In the genomic region with DNA sequence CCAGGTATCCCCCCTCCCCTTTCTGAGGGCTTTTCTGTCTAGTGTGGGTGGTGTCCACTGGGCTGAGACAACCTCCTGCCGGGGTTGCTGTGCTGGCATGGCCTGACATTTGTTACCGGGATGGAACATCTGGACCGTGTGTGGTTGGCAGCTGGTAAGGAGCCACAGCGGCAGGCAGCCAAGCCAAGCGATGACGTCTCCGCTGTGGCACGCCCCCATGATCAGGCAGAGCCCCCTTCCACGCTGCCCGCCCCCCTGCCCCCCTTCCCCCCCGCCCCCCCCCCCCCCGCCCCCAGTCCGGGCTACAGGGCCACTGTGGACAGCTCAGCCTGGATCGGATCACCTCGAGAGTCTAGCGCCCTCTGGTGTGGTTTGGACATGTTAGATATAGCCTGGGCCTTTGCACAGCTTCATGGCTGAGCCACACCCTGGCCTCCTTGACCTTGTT, we compare ENCODE assay signal across 8 mouse cellular contexts. TPM values are rescaled to one million over a fixed set of nuclear protein-coding genes. Genes with fewer than 3 reads are reported as not detected.
DNase-seq lines count a peak whose midpoint lies in the region; ATAC-seq and TF ChIP-seq lines count a peak whose summit lies in the region.

No protein-coding gene starts in this region.

- TF ChIP-seq CTCF in heart, adult 2 months (IDR thresholded peaks at IDR 0.05), result peak; percentile 52
- TF ChIP-seq CTCF in E14TG2a.4 (conservative IDR thresholded peaks at IDR 0.05; ENCODE audit: low read length), result no peak; the same call in 1 of the 2 replicates
- 0 out of 2 replicates have a peak, but pooled peaks have one; percentile 40 for TF ChIP-seq CTCF in embryonic fibroblast, embryonic 13.5 days (IDR thresholded peaks at IDR 0.05; ENCODE audit: borderline replicate concordance, insufficient read depth, low read length)
- TF ChIP-seq CTCF in stomach, postnatal 0 days (IDR thresholded peaks at IDR 0.05; ENCODE audit: low read depth), result peak; percentile 63

- H3K4me2 ChIP-seq in intestine, embryonic 14.5 days (ENCODE audit: low read length), result no peak overlapping the region
- no peak overlapping the region for H3K4me2 ChIP-seq in stomach, postnatal 0 days (replicated peaks; ENCODE audit: low read depth)

- no peaks in the 10 kb centered on the region for H3K27me3 ChIP-seq in heart, adult 2 months (ENCODE audit: control insufficient read depth, insufficient read depth, low read length)
- peaks cover 60% of the 10 kb centered on the region for H3K27me3 ChIP-seq in E14TG2a.4 (ENCODE audit: insufficient read depth, low read length)
- no peaks in the 10 kb centered on the region for H3K27me3 ChIP-seq in intestine, embryonic 14.5 days (replicated peaks; ENCODE audit: control insufficient read depth, insufficient read depth, low read length)
- no peaks in the 10 kb centered on the region for H3K27me3 ChIP-seq in stomach, postnatal 0 days (ENCODE audit: control insufficient read depth, insufficient read depth, low read length)

- H3K9me3 ChIP-seq in E14TG2a.4 (ENCODE audit: low read length), result 0 out of 2 replicates have a peak, but pooled peaks cover 1% of the 10 kb centered on the region
- peaks cover under 1% of the 10 kb centered on the region; the same call in 1 of the 2 replicates for H3K9me3 ChIP-seq in intestine, embryonic 14.5 days (ENCODE audit: control insufficient read depth, low read length)
- 0 out of 2 replicates have a peak, but pooled peaks cover 1% of the 10 kb centered on the region for H3K9me3 ChIP-seq in stomach, postnatal 0 days (ENCODE audit: control insufficient read depth, low read length)

- H3K79me2 ChIP-seq in heart, adult 2 months (replicated peaks; ENCODE audit: control insufficient read depth, insufficient read depth, low read length), result no peaks in the 10 kb centered on the region

- H3K4me1 ChIP-seq in heart, adult 2 months (ENCODE audit: control insufficient read depth, insufficient read depth, low read length), result no peaks in the 10 kb centered on the region
- peaks cover 23% of the 10 kb centered on the region for H3K4me1 ChIP-seq in E14TG2a.4 (replicated peaks; ENCODE audit: low read depth, low read length)
- no peaks in the 10 kb centered on the region for H3K4me1 ChIP-seq in embryonic fibroblast, embryonic 13.5 days (ENCODE audit: control insufficient read depth, insufficient read depth, low read length)
- H3K4me1 ChIP-seq in intestine, embryonic 14.5 days (replicated peaks; ENCODE audit: control insufficient read depth, insufficient read depth, low read length), result no peaks in the 10 kb centered on the region; the same call in 1 of the 2 replicates
- H3K4me1 ChIP-seq in stomach, postnatal 0 days (replicated peaks; ENCODE audit: control insufficient read depth, insufficient read depth), result no peaks in the 10 kb centered on the region

- no peak for TF ChIP-seq EP300 in heart, adult 2 months (IDR thresholded peaks at IDR 0.05; ENCODE audit: insufficient read depth, low read depth, low read length)
- no peak for TF ChIP-seq EP300 in stomach, postnatal 0 days (optimal IDR thresholded peaks at IDR 0.05)

- H3K9ac ChIP-seq in heart, adult 2 months (ENCODE audit: low read depth, low read length), result no peak overlapping the region
- H3K9ac ChIP-seq in intestine, embryonic 14.5 days (ENCODE audit: low read length), result no peak overlapping the region
- no peak overlapping the region for H3K9ac ChIP-seq in stomach, postnatal 0 days (ENCODE audit: low read length)

- DNase-seq in heart, adult 2 months, result peak; percentile 33 to 34
- no peak for DNase-seq in heart, adult 8-10 months (ENCODE audit: low spot score)
- DNase-seq in intestine, embryonic 14.5 days (ENCODE audit: low spot score), result no peak
- peak; percentile 69 to 72 for DNase-seq in lung, postnatal 4 days
- peak; percentile 47 for DNase-seq in stomach, postnatal 0 days (ENCODE audit: low spot score)
- DNase-seq in c-Kit-positive CD71-positive TER-119-positive erythroid progenitor cells, embryonic 14.5 days (ENCODE audit: low spot score), result no peak

- no peaks in the 10 kb centered on the region for H3K36me3 ChIP-seq in heart, adult 2 months (ENCODE audit: control insufficient read depth, insufficient read depth, low read length)
- H3K36me3 ChIP-seq in E14TG2a.4 (ENCODE audit: insufficient read depth, low read length), result no peaks in the 10 kb centered on the region
- no peaks in the 10 kb centered on the region for H3K36me3 ChIP-seq in intestine, embryonic 14.5 days (ENCODE audit: control insufficient read depth, insufficient read depth, low read length)
- no peaks in the 10 kb centered on the region for H3K36me3 ChIP-seq in stomach, postnatal 0 days (ENCODE audit: control insufficient read depth, insufficient read depth, low read length)

- intact Hi-C loops in heart, adult 2 months (cut with DNase I), result no loop called here

- WGBS in heart, adult 2 months, result 11% methylated on average over 15 of the region's 16 CpGs
- 8% methylated on average over 10 of the region's 16 CpGs for WGBS in intestine, embryonic 14.5 days
- 8% methylated on average over 10 of the region's 16 CpGs for WGBS in stomach, postnatal 0 days

- H3K4me3 ChIP-seq in heart, adult 2 months, result no peak overlapping the region
- H3K4me3 ChIP-seq in E14TG2a.4 (replicated peaks; ENCODE audit: low read length), result 0 out of 2 replicates have a peak overlapping the region, but pooled peaks have one; percentile 43
- no peak overlapping the region for H3K4me3 ChIP-seq in embryonic fibroblast, embryonic 13.5 days (ENCODE audit: insufficient read depth, low read length)
- no peak overlapping the region for H3K4me3 ChIP-seq in intestine, embryonic 14.5 days (ENCODE audit: low read depth, low read length)
- H3K4me3 ChIP-seq in stomach, postnatal 0 days (ENCODE audit: low read depth, low read length), result no peak overlapping the region

- peak; percentile 61 for ATAC-seq in intestine, embryonic 14.5 days (replicated peaks; ENCODE audit: low FRiP score, low TSS enrichment, low read depth)
- peak; percentile 68 for ATAC-seq in stomach, postnatal 0 days (ENCODE audit: low FRiP score, low TSS enrichment)

- H3K27ac ChIP-seq in heart, adult 2 months, result no peak overlapping the region
- H3K27ac ChIP-seq in embryonic fibroblast, embryonic 13.5 days (ENCODE audit: insufficient read depth, low read length), result no peak overlapping the region
- no peak overlapping the region for H3K27ac ChIP-seq in intestine, embryonic 14.5 days (ENCODE audit: low read depth)
- no peak overlapping the region for H3K27ac ChIP-seq in stomach, postnatal 0 days (replicated peaks)

- no peak for TF ChIP-seq POLR2A in heart, adult 2 months (IDR thresholded peaks at IDR 0.05; ENCODE audit: insufficient read depth, low read depth, low read length)
- TF ChIP-seq POLR2A in embryonic fibroblast, embryonic 13.5 days (IDR thresholded peaks at IDR 0.05; ENCODE audit: low read depth, low read length), result no peak

RNA-seq across cellular contexts. Expression of gene Ptprs, which starts 11.2 kb away (rescaled TPM):
- 10 to 100 TPM; 41.7 to 47.5 TPM for total RNA-seq in heart, adult 2 months (2021)
- polyA plus RNA-seq in heart, adult 2 months (2012; rRNA removed), result 86.8 and 91.1 TPM in 2 replicates
- total RNA-seq in heart, adult 8-10 months (2022), result 10 to 100 TPM; 54.3 to 66.4 (median 60.0) TPM
- polyA plus RNA-seq in embryonic fibroblast, embryonic 13.5 days (2011; ENCODE audit: insufficient read length, low read depth, missing spikeins), result 177 and 208 TPM in 2 replicates
- 94.4 and 99.6 TPM in 2 replicates for polyA plus RNA-seq in intestine, embryonic 14.5 days (2014; fragmentation: Nextera tagmentation; extraction: Ambion mirVana)
- 22.2 and 22.8 TPM in 2 replicates for polyA plus RNA-seq in stomach, postnatal 0 days (2015; fragmentation: Nextera tagmentation; extraction: Ambion mirVana)

RNA-seq across cellular contexts. Expression of gene Znrf4, which starts 24.8 kb away (rescaled TPM):
- total RNA-seq in heart, adult 2 months (2021), result not detected
- 0.29 and 0.64 TPM in 2 replicates for polyA plus RNA-seq in heart, adult 2 months (2012; rRNA removed)
- total RNA-seq in heart, adult 8-10 months (2022), result not detected
- not detected in 2 replicates for polyA plus RNA-seq in embryonic fibroblast, embryonic 13.5 days (2011; ENCODE audit: insufficient read length, low read depth, missing spikeins)
- not detected in 2 replicates for polyA plus RNA-seq in intestine, embryonic 14.5 days (2014; fragmentation: Nextera tagmentation; extraction: Ambion mirVana)
- polyA plus RNA-seq in stomach, postnatal 0 days (2015; fragmentation: Nextera tagmentation; extraction: Ambion mirVana), result not detected in 2 replicates

Comparison
In these comparisons a context has a peak if more than half of its experiments do, and no peak if none do; other contexts are left out.
1. DNase-seq: peak in heart, adult 2 months (2 of 2), lung, postnatal 4 days (2 of 2) and stomach, postnatal 0 days (single experiment); none in heart, adult 8-10 months (single experiment), intestine, embryonic 14.5 days (single experiment) and c-Kit-positive CD71-positive TER-119-positive erythroid progenitor cells, embryonic 14.5 days (single experiment).